In the genomic region with DNA sequence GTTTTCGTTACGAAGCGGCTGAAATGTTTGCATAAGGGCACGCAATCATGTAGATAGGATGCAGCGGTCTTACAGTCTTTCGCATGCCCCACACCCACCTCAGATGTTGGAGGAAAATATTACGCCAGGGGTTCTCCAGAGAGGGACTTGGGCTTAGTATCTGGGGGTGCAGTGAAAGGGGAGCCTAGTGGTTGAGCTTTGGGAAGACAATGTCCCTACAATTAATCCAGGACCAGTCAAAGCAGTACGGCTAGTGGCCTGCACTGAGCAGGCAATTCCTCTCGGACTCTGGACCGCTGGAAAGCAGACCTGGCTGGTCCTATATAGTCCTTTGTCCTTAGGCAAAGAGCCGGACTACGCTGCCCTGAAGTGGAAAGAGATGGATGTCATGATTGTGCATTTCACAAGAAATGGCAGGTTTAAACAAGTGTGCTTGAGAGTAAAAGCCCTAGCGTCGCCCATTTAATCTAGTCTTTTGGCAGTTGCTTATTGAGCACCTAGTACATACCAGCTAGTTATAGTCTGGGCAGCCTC, we compare ENCODE assay signal across 8 mouse cellular contexts. TPM values are rescaled to one million over a fixed set of nuclear protein-coding genes. Genes with fewer than 3 reads are reported as not detected.
A peak's percentile ranks its signal among the peaks of the same experiment; 100 is the strongest.
DNase-seq lines count a peak whose midpoint lies in the region; ATAC-seq and TF ChIP-seq lines count a peak whose summit lies in the region.

No protein-coding gene starts in this region.

- no peak for TF ChIP-seq CTCF in kidney, adult 2 months (conservative IDR thresholded peaks at IDR 0.05; ENCODE audit: insufficient read depth, insufficient read length, low read depth, low read length)
- no peak for TF ChIP-seq CTCF in MEL (IDR thresholded peaks at IDR 0.05 in 2 of 3, conservative IDR thresholded peaks at IDR 0.05 in 1 of 3; ENCODE audit: control insufficient read depth in 1 of 3, insufficient read depth in 1 of 3, low read depth in 2 of 3, low read length in 3 of 3, poor library complexity in 1 of 3, severe bottlenecking in 1 of 3)

- 27% methylated on average over 14 of the region's 14 CpGs for WGBS in kidney, adult 2 months
- WGBS in hindbrain, embryonic 11.5 days, result 33% methylated on average over 14 of the region's 14 CpGs
- WGBS in midbrain, embryonic 10.5 days, result 33% methylated on average over 14 of the region's 14 CpGs

- H3K9ac ChIP-seq in MEL (ENCODE audit: control insufficient read depth, low read depth, low read length, poor library complexity, severe bottlenecking), result peak overlapping the region; percentile 75
- H3K9ac ChIP-seq in hindbrain, embryonic 11.5 days (ENCODE audit: low read depth, low read length), result peak overlapping the region; percentile 76

- peaks cover 2% of the 10 kb centered on the region; the same call in 1 of the 2 replicates for H3K79me2 ChIP-seq in MEL (ENCODE audit: control insufficient read depth, insufficient read depth, low read length, poor library complexity)

- H3K4me3 ChIP-seq in kidney, adult 2 months (ENCODE audit: insufficient read depth, low read depth, low read length), result peak overlapping the region; percentile 72; the same call in 1 of the 2 replicates
- H3K4me3 ChIP-seq in MEL (ENCODE audit: control insufficient read depth in 1 of 2, insufficient read depth in 1 of 2, low read depth in 2 of 2, low read length in 2 of 2), result peak overlapping the region; percentile 78 to 85
- peak overlapping the region; percentile 71 for H3K4me3 ChIP-seq in hindbrain, embryonic 11.5 days (ENCODE audit: low read depth, low read length)
- H3K4me3 ChIP-seq in midbrain, embryonic 10.5 days, result peak overlapping the region; percentile 89

- peak overlapping the region; percentile 100 for H3K4me2 ChIP-seq in hindbrain, embryonic 11.5 days (replicated peaks; ENCODE audit: low read depth, low read length)

- H3K4me1 ChIP-seq in kidney, adult 2 months (ENCODE audit: control insufficient read depth, insufficient read depth, low read length), result peaks cover 6% of the 10 kb centered on the region; the same call in 1 of the 2 replicates
- peaks cover 0 to 18% of the 10 kb centered on the region in 2 experiments; a peak in 2 of 4 replicates for H3K4me1 ChIP-seq in MEL (ENCODE audit: control insufficient read depth in 1 of 2, insufficient read depth in 2 of 2, low read length in 2 of 2)
- peaks cover 15% of the 10 kb centered on the region for H3K4me1 ChIP-seq in hindbrain, embryonic 11.5 days (replicated peaks; ENCODE audit: control insufficient read depth, insufficient read depth, low read length)
- H3K4me1 ChIP-seq in midbrain, embryonic 10.5 days, result peaks cover 72% of the 10 kb centered on the region

- DNase-seq in kidney, adult 2 months, result no peak
- no peak for DNase-seq in kidney, adult 9 months
- peak; percentile 69 for DNase-seq in MEL (ENCODE audit: low read depth, low spot score)
- no peak for DNase-seq in hindbrain, embryonic 11.5 days (ENCODE audit: low spot score)
- no peak for DNase-seq in midbrain, embryonic 10.5 days (ENCODE audit: low spot score)
- no peak for DNase-seq in gastrocnemius, postnatal 14 days
- DNase-seq in thymus, postnatal 25 days, result no peak

- H3K27me3 ChIP-seq in kidney, adult 2 months (replicated peaks; ENCODE audit: control insufficient read depth, insufficient read depth, low read length), result no peaks in the 10 kb centered on the region
- H3K27me3 ChIP-seq in MEL (ENCODE audit: control insufficient read depth in 1 of 2, insufficient read depth in 2 of 2, low read length in 2 of 2), result no peaks in the 10 kb centered on the region
- peaks cover 25% of the 10 kb centered on the region for H3K27me3 ChIP-seq in hindbrain, embryonic 11.5 days (ENCODE audit: control insufficient read depth, insufficient read depth, low read length)
- H3K27me3 ChIP-seq in midbrain, embryonic 10.5 days (ENCODE audit: low read depth, poor library complexity, severe bottlenecking), result peaks cover 71% of the 10 kb centered on the region

- H3K27ac ChIP-seq in kidney, adult 2 months (ENCODE audit: insufficient read depth, low read depth, low read length), result peak overlapping the region; percentile 81; the same call in 1 of the 2 replicates
- peak overlapping the region; percentile 10 for H3K27ac ChIP-seq in MEL (ENCODE audit: control insufficient read depth, low read depth, low read length)
- peak overlapping the region; percentile 95 for H3K27ac ChIP-seq in hindbrain, embryonic 11.5 days (ENCODE audit: low read depth, low read length)
- H3K27ac ChIP-seq in midbrain, embryonic 10.5 days (replicated peaks), result peak overlapping the region; percentile 88

- H3K36me3 ChIP-seq in kidney, adult 2 months (ENCODE audit: control insufficient read depth, insufficient read depth, low read length), result no peaks in the 10 kb centered on the region
- peaks cover 0 to 5% of the 10 kb centered on the region in 2 experiments; a peak in 2 of 4 replicates for H3K36me3 ChIP-seq in MEL (ENCODE audit: control insufficient read depth in 1 of 2, insufficient read depth in 2 of 2, low read length in 2 of 2)
- H3K36me3 ChIP-seq in hindbrain, embryonic 11.5 days (ENCODE audit: control insufficient read depth, insufficient read depth, low read length), result peaks cover 5% of the 10 kb centered on the region; the same call in 1 of the 2 replicates
- H3K36me3 ChIP-seq in midbrain, embryonic 10.5 days, result peaks cover 26% of the 10 kb centered on the region

- intact Hi-C loops in gastrocnemius, postnatal 14 days (cut with DNase I; ENCODE audit: low total_unique reads), result no loop called here

- ATAC-seq in hindbrain, embryonic 11.5 days (ENCODE audit: low FRiP score), result peak; percentile 5; the same call in 1 of the 2 replicates
- no peak for ATAC-seq in erythroid progenitor cell, adult 5-6 weeks (replicated peaks; ENCODE audit: low FRiP score, poor library complexity, severe bottlenecking)

- TF ChIP-seq RAD21 in MEL (IDR thresholded peaks at IDR 0.05; ENCODE audit: low read depth, low read length), result no peak

- no peak for TF ChIP-seq POLR2A in kidney, adult 2 months (IDR thresholded peaks at IDR 0.05; ENCODE audit: low read depth, low read length)
- no peak for TF ChIP-seq POLR2A in MEL (IDR thresholded peaks at IDR 0.05; ENCODE audit: control insufficient read depth in 1 of 2, insufficient read depth in 1 of 2, low read depth in 1 of 2, low read length in 2 of 2, poor library complexity in 1 of 2)

- no peaks in the 10 kb centered on the region for H3K9me3 ChIP-seq in MEL (replicated peaks; ENCODE audit: insufficient read depth, low read length)
- H3K9me3 ChIP-seq in hindbrain, embryonic 11.5 days (ENCODE audit: control insufficient read depth, low read length), result no peaks in the 10 kb centered on the region
- no peaks in the 10 kb centered on the region for H3K9me3 ChIP-seq in midbrain, embryonic 10.5 days (replicated peaks)

- no peak for TF ChIP-seq EP300 in MEL (IDR thresholded peaks at IDR 0.05; ENCODE audit: low read depth in 1 of 2, low read length in 2 of 2)

RNA-seq across cellular contexts. Expression of gene Fbxl15, which starts 0.4 kb away (rescaled TPM):
- polyA plus RNA-seq in kidney, adult 2 months (2012; rRNA removed), result 26.1 and 35.8 TPM in 2 replicates
- total RNA-seq in MEL (2012; rRNA removed), result 12.1 and 12.7 TPM in 2 replicates
- 10 to 100 TPM in 1 of 2 experiments, not detected in 1; 13.2 TPM for polyA plus RNA-seq in MEL (2012; ENCODE audit: insufficient read depth in 1 of 2, insufficient read length in 2 of 2, low read depth in 1 of 2, low replicate concordance in 2 of 2, missing spikeins in 1 of 2)
- polyA plus RNA-seq in hindbrain, embryonic 11.5 days (2014; fragmentation: Nextera tagmentation; extraction: Ambion mirVana), result 26.3 and 27.1 TPM in 2 replicates
- polyA plus RNA-seq in midbrain, embryonic 10.5 days (2016; fragmentation: Nextera tagmentation; extraction: Ambion mirVana), result 24.6 and 25.0 TPM in 2 replicates
- total RNA-seq in gastrocnemius, postnatal 14 days (2021), result 1 to 10 TPM; 2.4 to 2.8 TPM
- total RNA-seq in erythroid progenitor cell, adult 5-6 weeks (2015; ENCODE audit: low replicate concordance), result not detected in 2 replicates
- total RNA-seq in erythroid progenitor cell, adult 5-6 weeks (2017; ENCODE audit: low replicate concordance), result 2.2 TPM in 1 of 2 replicates, not detected in the other

RNA-seq across cellular contexts. Expression of gene Psd, which starts 0.6 kb away (rescaled TPM):
- polyA plus RNA-seq in kidney, adult 2 months (2012; rRNA removed), result 1.9 and 2.7 TPM in 2 replicates
- 1.9 and 4.5 TPM in 2 replicates for total RNA-seq in MEL (2012; rRNA removed)
- 10 to 100 TPM in 1 of 2 experiments, not detected in 1; 17.2 TPM for polyA plus RNA-seq in MEL (2012; ENCODE audit: insufficient read depth in 1 of 2, insufficient read length in 2 of 2, low read depth in 1 of 2, low replicate concordance in 2 of 2, missing spikeins in 1 of 2)
- polyA plus RNA-seq in hindbrain, embryonic 11.5 days (2014; fragmentation: Nextera tagmentation; extraction: Ambion mirVana), result 10.0 and 11.9 TPM in 2 replicates
- polyA plus RNA-seq in midbrain, embryonic 10.5 days (2016; fragmentation: Nextera tagmentation; extraction: Ambion mirVana), result 4.7 and 8.9 TPM in 2 replicates
- 1 to 10 TPM; 1.4 to 1.9 TPM for total RNA-seq in gastrocnemius, postnatal 14 days (2021)
- not detected in 2 replicates for total RNA-seq in erythroid progenitor cell, adult 5-6 weeks (2015; ENCODE audit: low replicate concordance)
- total RNA-seq in erythroid progenitor cell, adult 5-6 weeks (2017; ENCODE audit: low replicate concordance), result 2.8 TPM in 1 of 2 replicates, not detected in the other

RNA-seq across cellular contexts. Expression of gene Cuedc2, which starts 10.9 kb away (rescaled TPM):
- polyA plus RNA-seq in kidney, adult 2 months (2012; rRNA removed), result 69.8 and 72.0 TPM in 2 replicates
- total RNA-seq in MEL (2012; rRNA removed), result 270 and 302 TPM in 2 replicates
- polyA plus RNA-seq in MEL (2012; ENCODE audit: insufficient read depth in 1 of 2, insufficient read length in 2 of 2, low read depth in 1 of 2, low replicate concordance in 2 of 2, missing spikeins in 1 of 2), result 100 to 1,000 TPM; 251 to 297 TPM
- 252 and 260 TPM in 2 replicates for polyA plus RNA-seq in hindbrain, embryonic 11.5 days (2014; fragmentation: Nextera tagmentation; extraction: Ambion mirVana)
- polyA plus RNA-seq in midbrain, embryonic 10.5 days (2016; fragmentation: Nextera tagmentation; extraction: Ambion mirVana), result 239 and 249 TPM in 2 replicates
- total RNA-seq in gastrocnemius, postnatal 14 days (2021), result 10 to 100 TPM; 68.7 to 79.0 TPM
- 8.4 and 16.2 TPM in 2 replicates for total RNA-seq in erythroid progenitor cell, adult 5-6 weeks (2015; ENCODE audit: low replicate concordance)
- total RNA-seq in erythroid progenitor cell, adult 5-6 weeks (2017; ENCODE audit: low replicate concordance), result 42.4 and 50.7 TPM in 2 replicates

RNA-seq across cellular contexts. Expression of gene Mfsd13a, which starts 13.3 kb away (rescaled TPM):
- 34.7 and 43.8 TPM in 2 replicates for polyA plus RNA-seq in kidney, adult 2 months (2012; rRNA removed)
- total RNA-seq in MEL (2012; rRNA removed), result 4.7 and 5.5 TPM in 2 replicates
- 10 to 100 TPM in 1 of 2 experiments, not detected in 1; 45.9 TPM for polyA plus RNA-seq in MEL (2012; ENCODE audit: insufficient read depth in 1 of 2, insufficient read length in 2 of 2, low read depth in 1 of 2, low replicate concordance in 2 of 2, missing spikeins in 1 of 2)
- 4.4 and 6.9 TPM in 2 replicates for polyA plus RNA-seq in hindbrain, embryonic 11.5 days (2014; fragmentation: Nextera tagmentation; extraction: Ambion mirVana)
- 9.1 and 10.1 TPM in 2 replicates for polyA plus RNA-seq in midbrain, embryonic 10.5 days (2016; fragmentation: Nextera tagmentation; extraction: Ambion mirVana)
- total RNA-seq in gastrocnemius, postnatal 14 days (2021), result 1 to 10 TPM; 1.1 TPM
- total RNA-seq in erythroid progenitor cell, adult 5-6 weeks (2015; ENCODE audit: low replicate concordance), result 4.6 and 6.1 TPM in 2 replicates
- 1.4 and 6.2 TPM in 2 replicates for total RNA-seq in erythroid progenitor cell, adult 5-6 weeks (2017; ENCODE audit: low replicate concordance)

RNA-seq across cellular contexts. Expression of gene 2310034G01Rik, which starts 22.5 kb away (rescaled TPM):
- polyA plus RNA-seq in kidney, adult 2 months (2012; rRNA removed), result 1.5 and 1.6 TPM in 2 replicates
- 0.50 and 0.78 TPM in 2 replicates for total RNA-seq in MEL (2012; rRNA removed)
- under 1 TPM in 1 of 2 experiments, not detected in 1; 0.95 TPM for polyA plus RNA-seq in MEL (2012; ENCODE audit: insufficient read depth in 1 of 2, insufficient read length in 2 of 2, low read depth in 1 of 2, low replicate concordance in 2 of 2, missing spikeins in 1 of 2)
- polyA plus RNA-seq in hindbrain, embryonic 11.5 days (2014; fragmentation: Nextera tagmentation; extraction: Ambion mirVana), result 1.7 TPM in 2 replicates
- polyA plus RNA-seq in midbrain, embryonic 10.5 days (2016; fragmentation: Nextera tagmentation; extraction: Ambion mirVana), result 0.96 and 1.4 TPM in 2 replicates
- under 1 TPM; 0.16 to 0.39 TPM for total RNA-seq in gastrocnemius, postnatal 14 days (2021)
- total RNA-seq in erythroid progenitor cell, adult 5-6 weeks (2015; ENCODE audit: low replicate concordance), result not detected in 2 replicates
- total RNA-seq in erythroid progenitor cell, adult 5-6 weeks (2017; ENCODE audit: low replicate concordance), result not detected in 2 replicates

Comparison
In these comparisons a context has a peak if more than half of its experiments do, and no peak if none do; other contexts are left out.
1. H3K27ac ChIP-seq: peak in every context shown above with its lines; median percentile 95 in hindbrain, embryonic 11.5 days; 88 in midbrain, embryonic 10.5 days; 81 in kidney, adult 2 months; 10 in MEL.